Mouse (Mus musculus): ENCODE data around the gene Ugt1a6b. TPM values are rescaled to one million over a fixed set of nuclear protein-coding genes. Genes with fewer than 3 reads are reported as not detected.
"Not testable (repeated sequence)": the region's sequence is repeated elsewhere in the genome, so short reads cannot be mapped to it uniquely, and the experiment has no call there.

The Ugt1a6b gene
- polyA plus RNA-seq, 1 experiment: 8.5 TPM

DNA sequence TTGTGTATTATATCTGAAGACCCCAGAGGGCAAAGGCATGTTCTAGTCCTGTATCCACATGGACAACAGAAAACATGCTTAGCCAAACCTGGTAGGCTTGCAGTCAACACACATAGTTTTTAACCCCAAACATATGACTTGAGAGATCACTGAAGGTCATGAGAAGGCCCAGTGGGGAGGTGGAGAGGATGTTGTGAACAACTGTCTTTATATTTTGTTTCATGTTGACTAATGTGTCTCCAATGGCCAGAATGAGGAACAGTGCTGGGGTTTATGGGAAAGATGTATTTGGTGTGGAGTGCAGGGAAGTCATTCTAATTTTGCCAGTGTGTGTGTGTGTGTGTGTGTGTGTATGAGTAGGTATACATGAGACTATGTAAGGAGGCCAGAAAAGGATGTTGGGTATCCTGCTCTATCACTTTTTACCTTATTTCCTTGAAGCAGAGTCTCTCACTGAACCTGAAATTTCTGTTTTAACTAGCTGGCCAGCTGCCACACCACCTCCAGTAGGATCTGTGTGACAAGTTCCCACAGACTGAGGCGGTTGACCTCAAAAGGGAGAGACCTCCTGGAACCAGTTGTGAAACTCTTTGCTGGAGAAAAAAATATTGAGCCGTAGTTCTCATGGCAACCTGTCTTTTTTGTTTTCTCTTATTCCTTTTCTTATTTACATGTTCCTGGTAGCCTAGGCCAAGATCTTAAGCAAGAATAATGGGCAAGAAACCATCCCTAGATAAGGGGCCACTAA, 121.2 kb downstream of the Ugt1a6b start:
- TF ChIP-seq CTCF (conservative IDR thresholded peaks at IDR 0.05; ENCODE audit: insufficient read depth, insufficient read length, low read depth, low read length): no peak
- TF ChIP-seq POLR2A (IDR thresholded peaks at IDR 0.05; ENCODE audit: low read depth, low read length): no peak
- WGBS: 61% methylated on average over 2 of the region's 2 CpGs
- Histone ChIP-seq H3K4me1 (ENCODE audit: control insufficient read depth, insufficient read depth, low read length) (no peaks in the 10 kb centered on the region), H3K27ac (ENCODE audit: insufficient read depth, low read depth, low read length) (no peak overlapping the region), H3K4me3 (ENCODE audit: insufficient read depth, low read depth, low read length) (no peak overlapping the region), H3K27me3 (replicated peaks; ENCODE audit: control insufficient read depth, insufficient read depth, low read length) (no peaks in the 10 kb centered on the region), H3K36me3 (ENCODE audit: control insufficient read depth, insufficient read depth, low read length) (no peaks in the 10 kb centered on the region)
- DNase-seq: peak; percentile 75

DNA sequence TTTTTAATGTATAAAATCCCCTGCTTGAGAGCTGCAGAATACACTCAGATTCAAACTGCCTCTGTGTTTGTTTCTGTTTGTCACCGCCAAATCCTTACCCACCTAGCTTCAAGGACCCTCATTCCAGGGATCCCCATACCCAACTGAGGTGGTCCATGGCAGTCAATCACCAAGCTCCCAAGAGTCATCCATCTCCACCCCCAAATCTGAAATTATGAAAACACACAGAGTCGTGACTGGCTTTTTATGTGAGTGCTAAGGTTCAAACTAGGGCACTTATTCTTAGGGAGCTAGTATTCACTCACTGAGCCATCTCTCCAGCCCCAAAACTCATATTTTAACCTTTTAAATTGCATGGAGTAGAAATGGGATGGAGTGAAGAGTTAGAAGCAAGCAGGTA, 122.2 kb downstream of the Ugt1a6b start:
- not testable (repeated sequence) for H3K4me1 ChIP-seq (ENCODE audit: control insufficient read depth, insufficient read depth, low read length); H3K4me3 ChIP-seq (ENCODE audit: insufficient read depth, low read depth, low read length); H3K27ac ChIP-seq (ENCODE audit: insufficient read depth, low read depth, low read length); H3K36me3 ChIP-seq (ENCODE audit: control insufficient read depth, insufficient read depth, low read length); DNase-seq; H3K27me3 ChIP-seq (replicated peaks; ENCODE audit: control insufficient read depth, insufficient read depth, low read length)
- 42% methylated on average over 2 of the region's 2 CpGs for WGBS

DNA sequence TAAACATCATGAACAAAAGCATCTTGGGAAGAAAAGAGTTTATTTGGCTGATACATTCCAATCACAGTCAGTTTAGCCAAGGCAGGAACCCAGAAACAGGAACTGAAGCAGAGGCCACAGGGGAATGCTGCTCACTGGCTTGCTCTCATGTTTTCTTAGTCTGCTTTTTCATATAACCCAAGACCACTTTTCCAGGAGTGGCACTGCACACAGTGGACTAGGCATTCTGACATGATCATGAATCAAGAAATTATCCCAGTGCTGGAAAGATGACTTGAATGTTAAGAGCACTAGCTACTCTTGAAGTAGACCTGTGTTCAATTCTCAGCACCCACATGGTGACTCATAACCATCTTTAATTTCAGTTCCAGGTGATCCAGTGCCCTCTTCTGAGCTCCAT, 122.7 kb downstream of the Ugt1a6b start:
- no peak for DNase-seq
- no peaks in the 10 kb centered on the region for H3K27me3 ChIP-seq (replicated peaks; ENCODE audit: control insufficient read depth, insufficient read depth, low read length)
- H3K4me1 ChIP-seq (ENCODE audit: control insufficient read depth, insufficient read depth, low read length): no peaks in the 10 kb centered on the region
- no peaks in the 10 kb centered on the region for H3K36me3 ChIP-seq (ENCODE audit: control insufficient read depth, insufficient read depth, low read length)
- H3K4me3 ChIP-seq (ENCODE audit: insufficient read depth, low read depth, low read length): no peak overlapping the region
- H3K27ac ChIP-seq (ENCODE audit: insufficient read depth, low read depth, low read length): no peak overlapping the region
- TF ChIP-seq POLR2A (IDR thresholded peaks at IDR 0.05; ENCODE audit: low read depth, low read length) (no peak), CTCF (conservative IDR thresholded peaks at IDR 0.05; ENCODE audit: insufficient read depth, insufficient read length, low read depth, low read length) (no peak)

DNA sequence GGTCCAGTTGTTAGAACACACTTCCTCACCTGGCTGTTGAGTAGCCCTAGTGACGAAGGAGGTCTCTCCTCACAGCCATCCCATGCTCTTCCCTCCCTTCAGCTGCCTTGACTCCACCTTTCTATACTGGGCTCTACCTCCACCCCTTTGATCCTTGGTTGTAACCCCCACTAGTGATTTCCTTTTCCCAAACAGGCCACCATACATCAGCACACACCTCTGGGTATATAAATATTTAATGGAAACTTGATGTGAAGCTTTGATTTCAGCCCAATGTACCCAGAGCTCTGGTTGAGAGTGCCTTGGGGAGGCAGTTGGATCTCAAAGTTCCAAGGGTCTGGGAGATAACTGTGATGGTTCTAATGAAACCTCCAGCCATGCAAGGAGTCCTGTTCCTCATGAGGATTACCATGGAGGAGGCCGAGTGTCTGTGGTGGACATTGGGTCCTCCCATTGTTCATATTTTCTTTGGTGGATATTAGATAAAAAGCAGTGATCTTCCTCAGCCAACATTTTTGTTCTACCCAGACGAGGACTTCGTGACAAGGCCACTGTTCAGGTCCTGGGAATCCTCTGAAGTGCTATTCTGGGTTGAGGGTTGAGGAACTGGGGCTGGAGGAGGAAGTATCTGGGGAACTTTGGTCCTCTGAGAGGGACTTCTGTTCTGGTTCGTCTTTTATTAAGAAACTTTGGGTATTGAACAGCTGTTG, 123.8 kb downstream of the Ugt1a6b start, which contains the start of gene Mroh2a:
Gene Mroh2a (plus strand): TSS at position 317 of the 710 bp plus-strand sequence.
- DNase-seq: no peak
- H3K27me3 ChIP-seq (replicated peaks; ENCODE audit: control insufficient read depth, insufficient read depth, low read length): no peaks in the 10 kb centered on the region
- no peaks in the 10 kb centered on the region for H3K4me1 ChIP-seq (ENCODE audit: control insufficient read depth, insufficient read depth, low read length)
- H3K36me3 ChIP-seq (ENCODE audit: control insufficient read depth, insufficient read depth, low read length): no peaks in the 10 kb centered on the region
- H3K27ac ChIP-seq (ENCODE audit: insufficient read depth, low read depth, low read length): no peak within 1 kb of the TSS
- no peak within 1 kb of the TSS for H3K4me3 ChIP-seq (ENCODE audit: insufficient read depth, low read depth, low read length)
- TF ChIP-seq CTCF (conservative IDR thresholded peaks at IDR 0.05; ENCODE audit: insufficient read depth, insufficient read length, low read depth, low read length) (no peak), POLR2A (IDR thresholded peaks at IDR 0.05; ENCODE audit: low read depth, low read length) (no peak)
- WGBS: 49% methylated on average over 5 of the region's 5 CpGs

DNA sequence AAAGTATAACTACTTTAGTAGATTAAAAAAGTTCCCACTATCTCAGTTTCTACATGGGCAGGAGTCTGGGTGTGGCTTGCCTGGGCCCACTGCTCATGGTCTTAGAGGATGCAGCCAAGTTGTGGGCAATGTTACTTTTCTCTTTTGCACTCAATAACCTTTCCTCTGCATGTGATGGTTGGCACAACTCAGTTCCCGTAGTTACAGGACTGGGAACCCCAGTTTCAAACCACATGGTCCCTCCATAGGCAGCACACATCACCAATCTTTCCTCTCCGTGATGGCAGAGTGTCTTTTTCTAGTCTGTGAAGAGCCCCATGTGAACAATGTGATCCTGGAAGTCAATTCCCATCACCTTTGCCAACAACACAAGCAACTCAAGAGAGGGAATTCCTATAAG, 124.4 kb downstream of the Ugt1a6b start:
- Histone ChIP-seq H3K4me1 (ENCODE audit: control insufficient read depth, insufficient read depth, low read length) (no peaks in the 10 kb centered on the region), H3K27me3 (replicated peaks; ENCODE audit: control insufficient read depth, insufficient read depth, low read length) (no peaks in the 10 kb centered on the region), H3K27ac (ENCODE audit: insufficient read depth, low read depth, low read length) (no peak overlapping the region), H3K4me3 (ENCODE audit: insufficient read depth, low read depth, low read length) (no peak overlapping the region), H3K36me3 (ENCODE audit: control insufficient read depth, insufficient read depth, low read length) (no peaks in the 10 kb centered on the region)
- no peak for DNase-seq
- WGBS: 60% methylated on average over 2 of the region's 2 CpGs
- TF ChIP-seq POLR2A (IDR thresholded peaks at IDR 0.05; ENCODE audit: low read depth, low read length): no peak
- TF ChIP-seq CTCF (conservative IDR thresholded peaks at IDR 0.05; ENCODE audit: insufficient read depth, insufficient read length, low read depth, low read length): no peak

DNA sequence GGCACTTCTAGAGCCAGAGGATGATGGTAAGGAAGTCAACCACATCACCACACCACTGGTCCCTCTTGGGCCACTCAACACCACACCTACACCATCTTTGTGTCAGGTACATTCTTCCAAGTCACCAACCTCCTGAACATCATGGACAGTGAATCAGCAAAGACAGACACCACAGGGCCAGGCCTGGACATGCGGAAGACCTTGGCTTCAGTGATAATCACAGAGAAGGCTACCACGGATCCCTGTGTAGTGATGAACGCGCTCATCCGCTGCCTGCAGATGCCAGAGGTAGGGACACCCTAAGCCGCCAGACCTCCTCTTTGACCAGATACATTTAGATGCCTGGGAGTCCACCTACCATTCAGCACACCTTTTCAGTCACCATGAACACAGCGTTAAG, 125.1 kb downstream of the Ugt1a6b start:
- no peak overlapping the region for H3K27ac ChIP-seq (ENCODE audit: insufficient read depth, low read depth, low read length)
- TF ChIP-seq CTCF (conservative IDR thresholded peaks at IDR 0.05; ENCODE audit: insufficient read depth, insufficient read length, low read depth, low read length): no peak
- no peak for TF ChIP-seq POLR2A (IDR thresholded peaks at IDR 0.05; ENCODE audit: low read depth, low read length)
- no peak overlapping the region for H3K4me3 ChIP-seq (ENCODE audit: insufficient read depth, low read depth, low read length)
- H3K27me3 ChIP-seq (replicated peaks; ENCODE audit: control insufficient read depth, insufficient read depth, low read length): no peaks in the 10 kb centered on the region
- no peak for DNase-seq
- H3K36me3 ChIP-seq (ENCODE audit: control insufficient read depth, insufficient read depth, low read length): no peaks in the 10 kb centered on the region
- 72% methylated on average over 7 of the region's 7 CpGs for WGBS
- no peaks in the 10 kb centered on the region for H3K4me1 ChIP-seq (ENCODE audit: control insufficient read depth, insufficient read depth, low read length)

DNA sequence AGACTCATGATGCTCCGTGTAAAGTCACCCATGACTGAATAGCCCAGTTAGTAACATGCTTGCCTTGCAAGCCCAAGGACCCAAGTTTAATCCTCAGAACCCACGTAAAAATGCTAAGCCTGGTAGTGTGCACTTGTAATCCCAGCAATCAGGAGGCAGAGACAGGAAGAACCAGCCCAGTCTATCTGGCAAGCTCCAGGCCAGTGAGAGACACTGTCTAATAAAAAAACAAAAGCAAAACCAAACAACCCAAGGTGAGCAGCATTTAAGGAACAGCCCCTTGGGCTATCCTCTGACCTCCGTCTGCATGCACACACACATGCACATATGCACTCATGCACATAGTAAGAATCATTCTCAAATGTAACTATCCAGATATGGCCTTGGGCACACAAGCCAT, 126.5 kb downstream of the Ugt1a6b start:
- 75% methylated on average over 3 of the region's 3 CpGs for whole genome bisulfite sequencing
- TF ChIP-seq POLR2A (IDR thresholded peaks at IDR 0.05; ENCODE audit: low read depth, low read length) (no peak), CTCF (conservative IDR thresholded peaks at IDR 0.05; ENCODE audit: insufficient read depth, insufficient read length, low read depth, low read length) (no peak)
- Histone ChIP-seq H3K27me3 (replicated peaks; ENCODE audit: control insufficient read depth, insufficient read depth, low read length) (no peaks in the 10 kb centered on the region), H3K27ac (ENCODE audit: insufficient read depth, low read depth, low read length) (no peak overlapping the region), H3K36me3 (ENCODE audit: control insufficient read depth, insufficient read depth, low read length) (no peaks in the 10 kb centered on the region), H3K4me3 (ENCODE audit: insufficient read depth, low read depth, low read length) (no peak overlapping the region), H3K4me1 (ENCODE audit: control insufficient read depth, insufficient read depth, low read length) (no peaks in the 10 kb centered on the region)
- no peak for DNase-seq
